Mouse (Mus musculus): ENCODE measurements around the gene Rps6ka6. TPM values are rescaled to one million over a fixed set of nuclear protein-coding genes. Genes with fewer than 3 reads are reported as not detected.

Gene Rps6ka6
- total RNA-seq (2023), result not detected in 2 replicates

GRCm38 (mm10) chrX:111537859-111538258 is at the start of gene Rps6ka6:
Rps6ka6 (minus strand) TSS chrX:111537959.

Other genes starting within 250 kb of the Rps6ka6 start
- gene Hdx, start 159.1 kb upstream of the Rps6ka6 start, total RNA-seq (2023), result not detected in 2 replicates